Mouse (Mus musculus): Measurements from ENCODE around the gene Podn.

DNA sequence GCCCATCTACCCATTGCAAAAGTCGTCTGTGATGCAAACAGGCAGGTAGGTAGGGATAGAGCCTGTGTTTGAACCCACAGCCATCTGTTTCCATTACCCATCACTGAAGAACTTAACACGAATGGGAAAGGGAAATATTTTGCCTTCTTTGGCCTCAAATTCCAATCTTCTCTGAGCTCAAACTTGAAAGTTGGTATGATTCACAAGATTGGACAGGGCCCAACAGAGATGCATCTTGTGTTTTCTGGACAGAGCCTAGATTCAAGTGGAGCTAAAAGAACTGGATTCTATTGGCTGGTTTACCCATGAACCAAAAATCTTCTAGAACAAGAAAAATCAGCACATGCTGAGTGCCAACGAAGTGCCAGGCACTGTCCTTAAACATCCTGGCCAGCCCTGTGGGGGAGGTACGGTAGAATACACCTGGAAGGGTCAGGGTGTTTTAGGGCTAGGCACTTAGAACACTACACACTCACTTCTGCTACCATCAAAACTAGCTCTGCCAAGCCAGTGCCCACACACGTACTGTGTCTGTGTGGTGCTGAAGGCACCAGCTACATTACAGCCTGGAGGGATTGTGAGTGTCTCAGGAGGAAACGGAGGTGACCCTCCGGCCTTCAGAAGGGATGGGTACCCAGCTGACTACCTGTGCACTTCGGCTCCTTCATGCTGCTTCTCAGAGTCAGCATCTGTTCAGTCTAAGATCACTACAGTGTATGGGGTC is 63.0 kb downstream of the Podn start:
- TF ChIP-seq CTCF (IDR thresholded peaks at IDR 0.05; ENCODE audit: low read depth) = no peak
- TF ChIP-seq EP300 (IDR thresholded peaks at IDR 0.05; ENCODE audit: low read depth) = no peak

All from liver, embryonic 14.5 days (tissue).